Mouse (Mus musculus) MEL (cell line): ENCODE measurements at regions not wholly inside any gene's neighbourhood (a gene's known extent, or its start where the extent isn't known, plus 50 kb on each side); places are given as distances from the start of the nearest gene placed in this dataset.

Experiments used
- CTCF ChIP-seq, 3 experiments: IDR thresholded peaks in 2 of 3; conservative IDR thresholded peaks in 1 of 3; 2 replicates each; pipeline ENCODE4 v1.5.1; 2011 to 2012; ENCODE audit warnings: low read length in 3 of 3, low read depth in 2 of 3, mild to moderate bottlenecking in 2 of 3, improper control_type of control experiment in 1 of 3, inconsistent platforms in 1 of 3, mixed read lengths in 1 of 3, moderate library complexity in 1 of 3; ENCODE audit not compliant: control insufficient read depth in 1 of 3, insufficient read depth in 1 of 3, poor library complexity in 1 of 3, severe bottlenecking in 1 of 3
- MEF2A ChIP-seq: IDR thresholded peaks from 2 replicates; pipeline ENCODE4 v1.6.1; 2014; ENCODE audit warnings: low read depth, mild to moderate bottlenecking, inconsistent platforms, low read length, improper control_type of control experiment; ENCODE audit not compliant: poor library complexity, insufficient replicate concordance, severe bottlenecking; ENCODE audit errors: extremely low read depth
- MYB ChIP-seq: IDR thresholded peaks from 2 replicates; pipeline ENCODE4 v1.6.1; 2011; ENCODE audit warnings: mild to moderate bottlenecking, low read depth, low read length, improper control_type of control experiment
- NRF1 ChIP-seq: IDR thresholded peaks from 2 replicates; pipeline ENCODE4 v1.6.1; 2014; ENCODE audit warnings: low read depth, mild to moderate bottlenecking, inconsistent platforms, low read length, improper control_type of control experiment, moderate library complexity; ENCODE audit not compliant: poor library complexity, insufficient read depth, severe bottlenecking

GRCm38 (mm10) chr7:73647140-73647539 is 93.0 kb upstream of the Fam174b start:
- TF ChIP-seq MEF2A (no peak), MYB (no peak), NRF1 (no peak), CTCF (IDR thresholded peaks at IDR 0.05 in 2 of 3, conservative IDR thresholded peaks at IDR 0.05 in 1 of 3; ENCODE audit: control insufficient read depth in 1 of 3, insufficient read depth in 1 of 3, low read depth in 2 of 3, low read length in 3 of 3, poor library complexity in 1 of 3, severe bottlenecking in 1 of 3) (no peak)
